ENCODE assay signal across 8 mouse cellular contexts in genomic region chr16:13109156-13109989, GRCm38 (mm10). TPM values are rescaled to one million over a fixed set of nuclear protein-coding genes. Genes with fewer than 3 reads are reported as not detected.
DNase-seq lines count a peak whose midpoint lies in the region; ATAC-seq lines count a peak whose summit lies in the region.

TSS of gene Ercc4 (plus strand) at chr16:13109684.

- H3K4me3 ChIP-seq in hindbrain, embryonic 15.5 days: peak within 1 kb of the TSS; percentile 60

- peak within 1 kb of the TSS; percentile 79 for H3K9ac ChIP-seq in hindbrain, embryonic 15.5 days

- peaks cover 12% of the 10 kb centered on the region for H3K4me1 ChIP-seq in hindbrain, embryonic 15.5 days (replicated peaks)

- ATAC-seq in hindbrain, embryonic 15.5 days (ENCODE audit: low FRiP score, low read depth): peak; percentile 98

- peak; percentile 97 for DNase-seq in T-cell, adult 2 months (ENCODE audit: low spot score)
- peak; percentile 98 to 99 for DNase-seq in cerebellum, postnatal 36 days
- peak; percentile 96 to 97 for DNase-seq in frontal cortex, postnatal 36 days (ENCODE audit: low spot score in 2 of 2)
- DNase-seq in left cerebral cortex, adult 11 months (ENCODE audit: low spot score): peak; percentile 93
- peak; percentile 97 to 98 for DNase-seq in lung, postnatal 4 days
- DNase-seq in retina, postnatal 7 days (ENCODE audit: low read depth, low spot score): peak; percentile 86
- DNase-seq in urinary bladder, adult 2 months (ENCODE audit: low spot score): peak; percentile 95

- no peaks in the 10 kb centered on the region for H3K9me3 ChIP-seq in hindbrain, embryonic 15.5 days

- H3K4me2 ChIP-seq in hindbrain, embryonic 15.5 days: peak within 1 kb of the TSS; percentile 68

- under 1% methylated on average over 53 of the region's 53 CpGs for WGBS in hindbrain, embryonic 15.5 days

- peak within 1 kb of the TSS; percentile 88 for H3K27ac ChIP-seq in hindbrain, embryonic 15.5 days (replicated peaks)

- peaks cover 16% of the 10 kb centered on the region for H3K36me3 ChIP-seq in hindbrain, embryonic 15.5 days

- H3K27me3 ChIP-seq in hindbrain, embryonic 15.5 days: no peaks in the 10 kb centered on the region

RNA-seq across cellular contexts. Expression of gene Ercc4, which starts in this region (rescaled TPM):
- 16.0 and 17.8 TPM in 2 replicates for polyA plus RNA-seq in hindbrain, embryonic 15.5 days (2015; fragmentation: Nextera tagmentation; extraction: Ambion mirVana)
- polyA plus RNA-seq in urinary bladder, adult 2 months (2012; rRNA removed): 12.7 and 14.0 TPM in 2 replicates

Comparison
In these comparisons a context has a peak if more than half of its experiments do, and no peak if none do; other contexts are left out.
1. Peak in every context shown above with its lines: DNase-seq, ATAC-seq, H3K4me3 ChIP-seq and H3K27ac ChIP-seq.